22 mouse cellular contexts compared by ENCODE assay signal in genomic region chr6:37711766-37712165, GRCm38 (mm10).
"Had no signal": no experiment of that assay in that cellular context is flagged by ENCODE, and none has a peak within 500 bp of the region (broad histone marks: within the 10 kb centered on the region; RNA-seq: fewer than 3 reads in every experiment).

No protein-coding gene starts in this region.

- H3K9ac ChIP-seq: intestine, embryonic 15.5 days; kidney, embryonic 15.5 days; limb, embryonic 13.5 days; liver, embryonic 13.5 days; midbrain, embryonic 12.5 days; midbrain, embryonic 15.5 days; neural tube, embryonic 13.5 days; stomach, embryonic 15.5 days had no signal

- H3K4me3 ChIP-seq: intestine, embryonic 15.5 days; kidney, embryonic 15.5 days; layer of hippocampus, adult 2 months; limb, embryonic 10.5 days; limb, embryonic 13.5 days; liver, embryonic 13.5 days; midbrain, embryonic 12.5 days; midbrain, embryonic 15.5 days; myocyte; neural tube, embryonic 13.5 days; stomach, embryonic 15.5 days had no signal

- H3K27ac ChIP-seq: intestine, embryonic 15.5 days; kidney, embryonic 15.5 days; layer of hippocampus, adult 2 months; limb, embryonic 10.5 days; limb, embryonic 13.5 days; liver, embryonic 13.5 days; midbrain, embryonic 12.5 days; midbrain, embryonic 15.5 days; neural tube, embryonic 13.5 days; stomach, embryonic 15.5 days had no signal

- H3K27me3 ChIP-seq: intestine, embryonic 15.5 days; kidney, embryonic 15.5 days; limb, embryonic 13.5 days; liver, embryonic 13.5 days; midbrain, embryonic 12.5 days; midbrain, embryonic 15.5 days; neural tube, embryonic 13.5 days; stomach, embryonic 15.5 days had no signal

- ATAC-seq: intestine, embryonic 15.5 days; midbrain, embryonic 15.5 days had no signal

- H3K4me2 ChIP-seq: intestine, embryonic 15.5 days; kidney, embryonic 15.5 days; limb, embryonic 13.5 days; liver, embryonic 13.5 days; midbrain, embryonic 12.5 days; midbrain, embryonic 15.5 days; neural tube, embryonic 13.5 days; stomach, embryonic 15.5 days had no signal

- H3K4me1 ChIP-seq: intestine, embryonic 15.5 days; kidney, embryonic 15.5 days; limb, embryonic 13.5 days; liver, embryonic 13.5 days; midbrain, embryonic 15.5 days; stomach, embryonic 15.5 days had no signal

- H3K36me3 ChIP-seq: intestine, embryonic 15.5 days; kidney, embryonic 15.5 days; limb, embryonic 10.5 days; limb, embryonic 13.5 days; liver, embryonic 13.5 days; midbrain, embryonic 12.5 days; midbrain, embryonic 15.5 days; neural tube, embryonic 13.5 days; stomach, embryonic 15.5 days had no signal

- DNase-seq: kidney, adult 11 months; kidney, adult 8-10 months; kidney, postnatal 25 days; layer of hippocampus, adult 9-11 months; liver; liver, embryonic 13.5 days; lung, adult 2 months; lung, postnatal 14 days; lung, postnatal 4 days; retina, postnatal 1 day; right cerebral cortex, postnatal 25 days; spleen, adult 18-20 months had no signal

- H3K9me3 ChIP-seq: intestine, embryonic 15.5 days; limb, embryonic 10.5 days; liver, embryonic 13.5 days; midbrain, embryonic 15.5 days; stomach, embryonic 15.5 days had no signal
